Mouse (Mus musculus): ENCODE data around the gene Klra4. TPM values are rescaled to one million over a fixed set of nuclear protein-coding genes. Genes with fewer than 3 reads are reported as not detected.
"Not testable (repeated sequence)": the region's sequence is repeated elsewhere in the genome, so short reads cannot be mapped to it uniquely, and the experiment has no call there.

Klra4 gene
- total RNA-seq (2014; rRNA removed): not detected in 2 replicates
- not detected in 2 replicates for polyA plus RNA-seq (2015; fragmentation: Nextera tagmentation; extraction: Ambion mirVana)

DNA sequence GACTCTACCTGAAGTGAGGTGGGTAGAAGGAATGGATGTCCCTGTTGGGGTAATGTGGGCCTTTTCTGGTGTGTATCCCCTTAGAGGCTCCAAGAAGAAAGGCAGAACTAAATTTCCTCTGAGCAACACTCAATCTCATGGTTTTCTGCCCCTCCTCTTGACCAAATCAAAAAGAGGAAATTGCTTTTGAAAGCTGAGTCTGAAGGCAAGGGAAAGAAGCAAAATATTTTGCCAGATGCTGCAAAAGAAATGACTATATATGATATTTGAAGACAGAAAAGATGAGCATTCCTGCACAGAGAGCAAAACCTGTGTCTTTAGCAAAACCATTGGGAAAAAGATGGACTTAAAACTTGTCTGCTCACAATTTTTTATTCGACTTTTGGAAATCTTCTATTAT, at the start of gene Klra4:
TSS of gene Klra4 (minus strand) at position 101 of the 400 bp plus-strand sequence.
- H3K27ac ChIP-seq; H3K9ac ChIP-seq (replicated peaks; ENCODE audit: low read length); ATAC-seq; DNase-seq (ENCODE audit: low spot score); H3K9me3 ChIP-seq (ENCODE audit: low read length); H3K4me1 ChIP-seq (ENCODE audit: insufficient read depth, low read length); H3K4me2 ChIP-seq (ENCODE audit: low read depth, low read length); H3K4me3 ChIP-seq (ENCODE audit: low read length); H3K27me3 ChIP-seq (ENCODE audit: insufficient read depth, low read length); H3K36me3 ChIP-seq (ENCODE audit: insufficient read depth, low read length): not testable (repeated sequence)
- WGBS: 67% methylated on average over 1 of the region's 1 CpGs

DNA sequence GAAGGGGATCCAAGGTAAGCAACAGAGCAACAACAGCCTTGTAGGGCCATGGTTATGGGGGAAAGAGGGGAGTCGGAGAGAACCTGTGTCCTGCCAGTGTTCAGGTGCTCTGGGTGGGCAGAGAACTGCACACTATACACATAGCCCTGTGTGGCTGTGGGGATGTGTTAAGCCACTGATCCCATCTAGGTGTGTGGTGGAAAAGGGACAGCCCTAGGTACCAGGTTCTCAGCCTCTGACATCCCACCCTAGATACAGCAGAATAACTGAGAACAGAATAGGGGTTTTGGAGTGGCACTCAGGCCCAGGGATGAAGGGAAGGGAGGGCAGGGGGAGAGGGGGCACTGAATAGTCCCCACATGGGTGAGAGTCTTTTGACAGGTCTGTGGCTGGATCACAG, 43.4 kb upstream of the Klra4 start:
- Histone ChIP-seq H3K27me3 (ENCODE audit: insufficient read depth, low read length) (no peaks in the 10 kb centered on the region), H3K9ac (replicated peaks; ENCODE audit: low read length) (no peak overlapping the region), H3K4me1 (ENCODE audit: insufficient read depth, low read length) (no peaks in the 10 kb centered on the region), H3K27ac (no peak overlapping the region), H3K9me3 (ENCODE audit: low read length) (0 out of 2 replicates have a peak, but pooled peaks cover 3% of the 10 kb centered on the region), H3K4me3 (ENCODE audit: low read length) (no peak overlapping the region), H3K36me3 (ENCODE audit: insufficient read depth, low read length) (no peaks in the 10 kb centered on the region), H3K4me2 (ENCODE audit: low read depth, low read length) (no peak overlapping the region)
- no peak for ATAC-seq
- TF ChIP-seq CTCF (IDR thresholded peaks at IDR 0.05; ENCODE audit: low read depth): no peak
- DNase-seq (ENCODE audit: low spot score): no peak
- WGBS: 89% methylated on average over 1 of the region's 1 CpGs

DNA sequence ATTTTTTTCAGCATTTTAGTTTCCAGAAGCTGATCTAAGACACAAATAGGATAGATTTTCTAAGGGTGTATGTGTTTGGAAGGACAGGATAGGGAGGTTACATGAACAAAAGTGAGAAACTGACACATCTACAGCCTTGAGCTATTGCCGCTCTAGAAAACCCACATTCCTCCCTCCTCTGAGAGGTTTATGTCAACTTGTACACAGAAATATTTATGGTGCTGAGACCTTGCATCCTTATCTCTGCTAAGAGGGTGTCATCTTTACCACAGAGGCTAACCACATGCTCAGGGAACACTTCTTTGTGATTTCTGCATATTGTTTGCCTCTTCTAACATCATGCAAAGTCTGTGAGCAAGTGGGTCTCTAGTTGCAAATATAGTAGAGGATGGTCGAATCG, 35.7 kb upstream of the Klra4 start:
- ATAC-seq; H3K4me1 ChIP-seq (ENCODE audit: insufficient read depth, low read length); H3K4me3 ChIP-seq (ENCODE audit: low read length); H3K27ac ChIP-seq; H3K27me3 ChIP-seq (ENCODE audit: insufficient read depth, low read length); H3K9ac ChIP-seq (replicated peaks; ENCODE audit: low read length); H3K36me3 ChIP-seq (ENCODE audit: insufficient read depth, low read length); H3K4me2 ChIP-seq (ENCODE audit: low read depth, low read length); H3K9me3 ChIP-seq (ENCODE audit: low read length); DNase-seq (ENCODE audit: low spot score): not testable (repeated sequence)
- WGBS: 86% methylated on average over 3 of the region's 3 CpGs

DNA sequence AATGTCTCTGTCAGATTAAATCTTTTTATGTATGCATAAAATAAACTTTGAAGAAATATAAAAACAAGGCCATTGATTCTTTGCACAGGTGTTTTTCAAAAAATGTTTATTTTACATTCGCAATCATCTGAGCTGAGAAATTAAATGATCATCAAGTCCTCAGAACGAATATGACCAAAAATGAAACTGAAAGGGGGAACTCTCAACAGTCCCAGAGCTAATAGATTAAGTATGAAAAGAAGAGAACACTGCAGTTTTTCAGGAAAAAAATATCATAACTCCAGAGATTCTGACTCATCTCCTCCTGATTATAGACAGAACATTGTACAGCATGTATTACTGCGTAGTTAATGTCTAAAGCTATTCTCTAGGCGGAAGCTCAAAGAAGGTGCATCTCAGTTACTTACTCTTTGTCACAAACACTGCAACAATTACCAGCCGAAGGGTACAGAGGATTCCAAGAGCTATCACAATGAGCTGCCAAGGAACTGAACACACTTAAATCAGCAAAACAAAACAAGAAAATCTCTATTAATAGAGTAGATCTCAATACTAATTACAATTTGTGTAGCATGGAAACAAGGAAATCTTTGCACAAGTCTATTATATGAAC, 25.4 kb upstream of the Klra4 start:
- no peak overlapping the region for H3K9ac ChIP-seq (replicated peaks; ENCODE audit: low read length)
- H3K36me3 ChIP-seq (ENCODE audit: insufficient read depth, low read length): no peaks in the 10 kb centered on the region
- H3K4me1 ChIP-seq (ENCODE audit: insufficient read depth, low read length): no peaks in the 10 kb centered on the region
- no peak for TF ChIP-seq CTCF (IDR thresholded peaks at IDR 0.05; ENCODE audit: low read depth)
- no peak overlapping the region for H3K4me2 ChIP-seq (ENCODE audit: low read depth, low read length)
- no peaks in the 10 kb centered on the region for H3K27me3 ChIP-seq (ENCODE audit: insufficient read depth, low read length)
- no peak for ATAC-seq
- no peak overlapping the region for H3K4me3 ChIP-seq (ENCODE audit: low read length)
- H3K27ac ChIP-seq: no peak overlapping the region
- 74% methylated on average over 5 of the region's 5 CpGs for WGBS
- no peaks in the 10 kb centered on the region for H3K9me3 ChIP-seq (ENCODE audit: low read length)
- DNase-seq (ENCODE audit: low spot score): no peak

DNA sequence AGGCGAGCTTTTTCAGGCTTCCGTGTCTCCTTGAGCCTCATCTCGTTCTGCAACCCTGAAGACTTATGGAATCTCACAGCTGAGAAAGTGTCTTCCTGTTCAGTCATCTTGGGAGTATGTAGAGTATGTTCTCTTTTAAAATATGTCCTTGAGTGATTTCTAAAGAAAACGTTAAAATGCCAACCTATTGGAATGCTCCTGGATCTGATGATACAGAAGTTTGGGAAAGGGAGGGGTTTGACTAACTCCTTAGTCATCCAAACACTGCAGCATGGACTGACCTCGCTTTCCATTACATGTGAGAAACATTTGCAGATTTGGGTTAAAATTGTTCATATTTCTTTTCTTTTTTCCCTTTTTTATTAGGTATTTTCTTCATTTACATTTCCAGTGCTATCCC, 1.9 kb downstream of the Klra4 start:
- no peak for TF ChIP-seq CTCF (IDR thresholded peaks at IDR 0.05; ENCODE audit: low read depth)
- DNase-seq (ENCODE audit: low spot score): no peak
- no peak overlapping the region for H3K9ac ChIP-seq (replicated peaks; ENCODE audit: low read length)
- H3K4me2 ChIP-seq (ENCODE audit: low read depth, low read length): no peak overlapping the region
- no peak overlapping the region for H3K4me3 ChIP-seq (ENCODE audit: low read length)
- WGBS: 76% methylated on average over 5 of the region's 5 CpGs
- ATAC-seq: no peak
- no peak overlapping the region for H3K27ac ChIP-seq
- no peaks in the 10 kb centered on the region for H3K4me1 ChIP-seq (ENCODE audit: insufficient read depth, low read length)
- H3K36me3 ChIP-seq (ENCODE audit: insufficient read depth, low read length): no peaks in the 10 kb centered on the region
- no peaks in the 10 kb centered on the region for H3K27me3 ChIP-seq (ENCODE audit: insufficient read depth, low read length)
- H3K9me3 ChIP-seq (ENCODE audit: low read length): 0 out of 2 replicates have a peak, but pooled peaks cover 3% of the 10 kb centered on the region

DNA sequence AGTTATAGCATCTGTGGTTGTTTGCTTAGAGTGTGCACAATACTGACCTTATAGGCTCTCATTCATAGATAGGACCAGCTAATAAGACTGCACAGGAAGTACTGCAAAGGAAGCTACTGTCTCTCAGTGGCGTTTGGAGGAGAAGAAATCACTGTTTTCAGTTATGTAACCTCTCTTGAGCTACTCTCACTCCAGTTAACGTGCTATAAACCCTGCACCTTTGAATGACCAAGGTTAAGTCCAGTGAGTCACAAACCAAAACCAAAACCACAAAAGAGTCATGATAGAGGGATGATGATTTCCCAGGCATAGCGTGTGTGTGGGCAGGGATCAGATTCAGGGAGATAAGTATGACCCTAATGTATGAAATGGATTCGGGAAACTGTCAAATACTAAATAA, 31.9 kb downstream of the Klra4 start:
- DNase-seq (ENCODE audit: low spot score); H3K4me1 ChIP-seq (ENCODE audit: insufficient read depth, low read length); H3K27ac ChIP-seq; H3K9me3 ChIP-seq (ENCODE audit: low read length); H3K9ac ChIP-seq (replicated peaks; ENCODE audit: low read length); ATAC-seq; H3K36me3 ChIP-seq (ENCODE audit: insufficient read depth, low read length); H3K4me3 ChIP-seq (ENCODE audit: low read length); H3K4me2 ChIP-seq (ENCODE audit: low read depth, low read length); H3K27me3 ChIP-seq (ENCODE audit: insufficient read depth, low read length): not testable (repeated sequence)
- 57% methylated on average over 4 of the region's 4 CpGs for WGBS

DNA sequence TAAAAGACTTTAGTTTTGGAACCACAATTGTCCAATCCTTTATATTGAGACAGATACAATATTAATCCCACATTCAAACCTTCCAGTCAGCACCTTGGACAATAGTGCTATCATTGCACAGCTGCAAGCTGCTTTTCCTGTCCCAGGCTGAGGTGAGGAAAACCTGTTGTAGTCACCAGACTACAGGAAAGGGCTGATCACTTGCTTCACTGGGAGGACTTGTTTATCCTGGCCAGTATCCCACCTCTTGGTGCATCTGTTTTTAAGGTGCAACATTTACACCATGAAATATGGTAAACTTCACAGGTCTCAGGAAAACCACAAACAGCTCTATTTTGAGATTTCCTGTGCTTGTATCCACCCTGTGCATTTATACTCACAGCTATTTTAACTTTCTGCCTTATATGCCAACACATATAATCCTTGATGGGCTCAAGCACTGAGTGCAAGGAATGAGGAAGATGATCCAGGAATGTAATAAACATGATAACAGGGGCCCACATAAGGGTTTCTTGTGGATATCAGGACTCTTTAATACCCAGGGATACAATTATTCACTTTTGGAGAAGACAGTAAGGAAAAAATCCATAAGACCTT, 35.5 kb downstream of the Klra4 start:
- not testable (repeated sequence) for H3K4me3 ChIP-seq (ENCODE audit: low read length); H3K9me3 ChIP-seq (ENCODE audit: low read length); H3K4me1 ChIP-seq (ENCODE audit: insufficient read depth, low read length); H3K4me2 ChIP-seq (ENCODE audit: low read depth, low read length); H3K27ac ChIP-seq; DNase-seq (ENCODE audit: low spot score); H3K27me3 ChIP-seq (ENCODE audit: insufficient read depth, low read length); H3K9ac ChIP-seq (replicated peaks; ENCODE audit: low read length); H3K36me3 ChIP-seq (ENCODE audit: insufficient read depth, low read length); ATAC-seq
